Mouse (Mus musculus) T-helper 17 cell (primary cell): ENCODE measurements around the gene Trim71.

ENCODE experiments used
- in situ Hi-C, 2 experiments: fragments of 300-600 bp; cut with MboI, MseI; formaldehyde crosslinking; loops; 1 replicate in 1 of 2; 2 replicates in 1 of 2; pipeline ENCODE4 v1.15.1; 2025; ENCODE audit warnings: high pct_unique_total_duplicates in 2 of 2

The Trim71 gene

DNA sequence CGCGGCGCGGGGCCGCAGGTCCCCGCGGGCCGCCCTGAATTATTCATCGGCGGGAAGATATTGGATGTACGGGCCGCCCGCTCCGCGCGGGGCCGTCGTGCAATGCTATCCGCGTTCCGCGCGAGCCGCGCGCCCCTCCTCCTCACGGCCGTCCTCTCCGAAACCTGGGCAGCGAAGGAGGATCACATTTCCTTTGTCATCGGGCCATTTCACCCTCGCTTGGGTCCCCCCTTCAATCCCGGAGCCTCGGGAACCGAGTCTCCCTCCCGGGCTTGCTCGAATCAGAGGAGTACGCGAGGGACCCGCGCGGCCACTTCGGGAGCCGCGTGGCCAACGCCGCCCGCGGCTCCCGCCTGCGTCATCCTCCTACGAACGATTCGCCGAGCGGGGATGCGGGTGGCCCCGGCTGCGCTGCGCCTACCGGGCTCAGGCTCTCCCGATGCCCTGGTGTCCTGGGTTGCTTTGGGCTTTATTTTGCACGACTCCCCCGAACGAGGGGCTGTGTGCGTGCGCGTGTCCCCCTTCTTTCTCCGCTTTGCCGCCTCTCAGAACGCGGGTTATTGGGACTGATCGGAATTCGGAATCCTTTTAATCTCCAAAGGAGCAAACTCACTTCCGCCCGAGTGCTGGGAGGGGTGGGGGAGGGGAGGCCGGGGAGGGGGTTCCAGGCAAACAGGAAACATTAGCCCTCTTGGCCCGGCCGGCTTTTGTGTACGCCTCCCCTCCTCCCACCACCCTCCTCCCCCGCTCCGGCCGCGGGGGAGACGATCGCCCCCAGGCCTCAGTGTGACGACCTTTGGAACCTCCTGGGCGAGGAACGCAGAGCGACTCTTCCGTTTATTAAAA, at the start of gene Trim71:
Gene Trim71 (minus strand): TSS at position 609 of the 846 bp plus-strand sequence.
- in situ Hi-C loops = no loop called here

DNA sequence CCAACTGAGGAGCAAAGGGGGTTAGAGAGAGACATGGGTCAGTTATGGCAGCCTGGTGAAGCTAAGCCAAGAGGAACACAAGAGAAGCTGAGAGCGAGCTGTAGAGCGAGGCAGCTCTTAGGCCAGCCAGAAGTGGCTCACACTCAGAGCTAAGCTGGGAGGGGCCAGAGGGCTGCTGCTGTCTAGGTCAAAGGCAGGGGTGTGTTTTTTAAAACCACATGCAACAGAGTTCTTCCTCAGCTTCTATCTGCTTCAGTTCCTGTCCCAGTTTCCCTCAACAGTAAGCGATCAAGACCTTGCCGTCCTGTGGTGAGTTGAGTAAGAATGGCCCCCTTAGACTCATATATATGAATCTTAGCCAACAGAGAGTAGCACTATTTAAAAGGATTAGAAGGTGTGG, 48.9 kb upstream of the Trim71 start:
- in situ Hi-C loops = no loop called here

DNA sequence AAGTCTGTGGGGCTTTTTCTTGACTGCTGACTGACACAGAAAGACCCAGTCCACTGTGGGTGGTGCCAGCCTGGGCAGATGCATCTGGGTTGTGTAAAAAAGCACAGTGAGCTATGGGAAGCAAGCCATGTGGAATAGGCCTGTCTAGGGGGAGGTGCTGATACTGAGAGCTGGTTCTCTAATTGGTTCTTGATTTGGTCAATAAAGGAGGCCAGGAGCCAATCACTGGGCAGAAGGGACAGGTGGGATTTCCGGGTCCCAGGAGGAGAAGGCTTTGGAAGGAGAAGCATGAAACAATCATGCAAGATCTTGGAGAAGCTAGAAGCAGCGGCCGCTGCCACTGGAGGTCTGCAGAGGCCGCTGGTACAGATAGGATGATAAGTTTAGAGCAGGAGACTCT, 48.4 kb upstream of the Trim71 start:
- in situ Hi-C loops = no loop called here

DNA sequence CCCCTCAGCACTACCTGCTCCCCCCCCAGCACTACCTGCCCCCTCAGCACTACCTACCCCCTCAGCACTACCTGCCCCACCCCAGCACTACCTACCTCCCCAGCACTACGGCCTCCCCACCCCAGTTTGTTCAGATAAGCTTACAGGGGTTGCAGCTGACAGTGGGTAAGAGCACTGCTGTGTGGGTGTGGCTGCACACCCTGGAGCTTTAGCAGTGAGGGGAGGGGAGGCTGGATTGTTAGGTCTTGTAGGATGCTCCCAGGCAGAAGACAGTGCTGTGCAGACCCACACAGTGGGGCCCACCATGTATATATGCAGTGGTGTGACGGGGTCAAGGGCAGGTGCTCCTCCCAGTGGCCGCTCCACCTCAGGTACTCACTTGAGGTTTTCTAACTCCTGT, 46.1 kb upstream of the Trim71 start:
- in situ Hi-C loops = no loop called here

DNA sequence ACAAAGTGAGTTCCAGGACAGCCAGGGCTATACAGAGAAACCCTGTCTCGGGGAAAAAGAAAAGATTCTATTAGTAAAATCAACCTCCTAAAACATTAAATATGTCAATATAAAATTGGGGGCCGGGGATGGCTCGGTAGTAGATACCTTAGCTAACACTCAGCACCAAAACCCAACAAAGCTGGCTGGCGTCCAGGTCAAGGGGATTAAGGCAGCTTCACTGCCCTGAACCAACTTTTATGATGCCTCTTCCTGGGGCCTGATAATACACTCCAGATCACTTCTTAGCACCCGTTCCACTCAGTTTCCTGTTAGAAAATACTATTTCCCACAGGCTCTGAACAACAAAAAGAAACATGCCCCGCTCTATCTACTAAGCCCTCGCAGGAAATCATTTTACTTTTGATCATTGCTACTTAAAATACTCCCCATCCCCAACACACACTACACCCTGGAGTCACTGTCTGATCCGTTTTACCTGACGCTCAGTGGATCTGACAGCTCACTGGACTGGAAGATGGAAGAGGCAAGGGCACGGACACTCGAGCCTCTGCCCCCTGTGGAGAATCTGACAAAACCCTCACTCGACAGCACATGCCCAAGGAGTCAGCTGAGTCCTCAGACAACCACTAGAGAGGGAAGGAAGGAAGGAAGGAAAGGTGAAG, 39.8 kb upstream of the Trim71 start:
- in situ Hi-C loops = no loop called here

DNA sequence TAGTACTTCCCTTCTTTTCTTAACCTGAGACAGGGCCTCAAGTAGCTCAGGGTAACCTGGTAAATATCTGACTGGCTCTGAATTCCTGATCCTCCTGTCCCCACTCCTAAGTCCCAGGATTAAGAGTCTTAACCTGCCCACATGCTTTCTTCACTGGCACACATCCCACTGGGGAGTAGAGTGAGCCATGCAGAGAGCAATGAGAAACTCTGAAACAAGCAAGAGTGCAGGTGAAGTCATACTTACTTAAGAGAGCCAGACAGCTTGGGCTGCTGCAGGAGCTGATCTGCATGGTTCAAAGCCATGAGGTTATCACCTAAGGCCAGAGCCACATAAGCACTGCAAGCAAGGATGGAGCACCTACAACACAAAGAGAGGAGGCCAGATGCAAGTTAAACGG, 36.9 kb upstream of the Trim71 start:
- in situ Hi-C loops = no loop called here

DNA sequence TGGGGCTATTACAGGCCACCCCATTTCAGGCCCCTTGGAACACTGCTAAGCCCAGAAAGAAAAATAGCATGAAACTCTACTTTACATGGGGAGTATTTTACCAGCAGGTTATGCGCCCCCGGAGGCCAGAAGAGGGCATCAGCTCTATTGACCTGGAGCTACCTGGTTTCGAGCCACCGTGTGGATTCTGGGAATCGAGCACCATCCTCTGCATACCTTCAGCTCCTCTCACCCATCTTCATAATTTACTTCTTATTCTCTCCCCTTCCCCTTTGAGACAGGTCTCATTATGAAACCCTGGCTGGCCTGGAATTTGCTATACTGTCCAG, 20.8 kb upstream of the Trim71 start:
- in situ Hi-C loops = no loop called here

DNA sequence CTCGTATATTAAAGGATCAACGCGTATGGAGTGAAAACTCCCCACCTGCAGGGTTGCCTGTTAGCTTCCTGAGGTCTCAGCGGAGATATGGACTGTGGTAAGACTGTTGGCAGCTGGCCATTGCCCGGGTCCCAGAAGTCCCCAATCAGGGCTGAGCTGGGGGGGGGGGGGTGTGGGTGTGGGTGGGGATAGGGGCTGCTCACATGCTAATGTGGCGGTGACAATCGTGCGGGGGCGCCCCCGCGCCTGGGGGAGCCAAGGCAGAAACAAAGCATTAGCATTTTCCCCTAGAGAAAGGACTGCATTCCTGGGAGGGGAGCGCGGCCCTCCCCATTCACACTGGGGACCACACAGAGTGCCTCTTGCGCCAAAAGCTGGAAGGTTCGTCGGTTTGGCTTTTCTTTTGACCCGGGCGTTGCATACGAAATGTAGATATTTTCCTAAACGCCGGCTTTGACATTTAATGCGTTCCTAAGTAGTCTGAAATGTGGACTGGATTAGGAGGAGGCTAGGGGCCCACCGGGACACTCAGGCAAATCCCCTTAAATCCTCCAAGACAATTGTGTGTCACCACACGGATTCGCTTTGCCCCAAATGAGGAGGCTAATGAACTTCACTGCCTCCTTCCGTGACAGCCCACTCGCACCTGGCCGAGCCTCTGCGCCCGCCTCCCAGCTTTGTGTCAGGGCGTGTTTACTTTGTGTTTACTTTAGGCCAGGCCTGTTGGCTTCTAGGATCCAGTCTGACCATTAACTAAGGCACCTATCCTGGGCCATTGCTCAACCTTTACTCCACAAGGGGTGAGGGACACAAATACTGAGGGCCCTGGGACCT, 20.2 kb upstream of the Trim71 start:
- in situ Hi-C loops = loop anchor here (5.0 kb wide), 3 partner anchors 82 to 177 kb away; partner anchors contain the start of gene Ccr4 (in 2 of the 2)

DNA sequence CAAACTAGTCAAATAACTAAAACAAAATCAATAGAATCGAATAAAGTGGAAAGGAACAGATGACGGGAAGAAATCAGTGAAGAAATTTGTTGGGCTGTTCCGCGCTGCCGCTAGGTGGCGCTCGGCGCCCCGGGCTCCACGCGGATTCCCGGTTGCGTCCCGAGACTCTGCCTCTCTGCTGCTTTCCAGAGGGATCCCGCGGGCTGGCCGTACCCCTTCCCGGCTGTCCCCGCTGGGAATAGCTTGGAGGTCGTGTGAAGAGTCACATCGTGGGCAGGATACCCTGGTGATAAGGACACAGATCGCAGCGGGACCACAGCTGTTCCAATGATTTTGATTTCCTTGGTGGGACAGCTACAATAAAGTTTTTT, 19.6 kb upstream of the Trim71 start:
- in situ Hi-C loops = loop anchor here (5.0 kb wide), 3 partner anchors 81 to 176 kb away; partner anchors contain the start of gene Ccr4 (in 2 of the 2)

DNA sequence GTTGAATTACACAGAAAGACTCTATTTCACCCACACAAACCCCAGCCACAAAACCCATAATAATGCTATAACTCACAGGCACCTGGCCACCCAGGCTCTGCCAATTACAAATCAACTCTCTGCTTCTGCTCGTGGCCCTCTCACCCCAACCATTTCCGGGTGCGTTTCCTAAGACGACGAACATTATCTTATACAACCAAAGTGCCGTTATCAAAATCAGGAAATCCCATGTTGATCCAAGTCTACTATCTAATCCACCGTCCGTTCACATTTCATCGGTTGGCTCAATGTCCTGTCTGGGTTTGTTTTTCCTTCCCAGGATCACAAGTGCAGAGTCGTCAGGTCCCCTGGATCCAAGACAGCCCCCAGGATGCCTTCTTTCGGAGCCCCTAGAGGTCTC, 14.5 kb upstream of the Trim71 start:
- in situ Hi-C loops = no loop called here

DNA sequence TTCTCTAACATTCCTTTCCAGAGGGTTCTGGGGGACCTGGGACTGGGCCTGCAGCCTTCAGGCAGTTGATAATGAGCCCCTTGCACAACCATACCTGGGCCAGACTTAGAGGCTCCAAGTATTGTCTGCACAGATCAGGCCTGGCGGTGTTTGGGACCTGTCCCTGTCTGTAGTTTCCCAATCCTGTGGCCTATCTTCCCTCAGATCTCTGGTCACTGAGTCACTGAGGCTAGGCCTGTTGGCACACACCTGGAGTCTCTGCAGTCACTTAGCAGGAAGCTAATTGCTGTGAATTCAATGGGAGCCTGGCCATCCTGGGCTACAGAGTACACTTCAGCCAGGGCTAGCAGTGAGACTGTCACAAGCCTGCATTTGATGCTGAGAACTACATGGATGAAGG, 11.8 kb upstream of the Trim71 start:
- in situ Hi-C loops = no loop called here

DNA sequence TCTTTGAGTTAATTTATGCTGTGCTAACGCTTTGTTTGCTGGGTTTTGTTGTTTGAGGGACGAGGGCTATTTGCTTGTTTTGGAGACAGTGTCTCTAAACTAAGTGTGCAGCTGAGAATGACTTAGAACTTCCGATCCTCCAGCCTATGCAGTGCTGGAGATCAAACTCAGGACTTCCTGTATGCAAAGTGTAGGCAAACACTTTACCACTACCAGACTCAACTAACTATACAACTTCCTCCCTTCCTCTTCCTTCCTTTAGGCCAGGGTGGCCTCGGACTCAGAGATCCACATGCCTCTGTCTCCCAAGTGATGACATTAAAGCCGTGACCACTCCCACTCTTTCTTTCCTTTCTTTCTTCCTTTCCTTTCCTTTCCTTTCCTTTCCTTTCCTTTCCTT, 9.4 kb upstream of the Trim71 start:
- in situ Hi-C loops = no loop called here

DNA sequence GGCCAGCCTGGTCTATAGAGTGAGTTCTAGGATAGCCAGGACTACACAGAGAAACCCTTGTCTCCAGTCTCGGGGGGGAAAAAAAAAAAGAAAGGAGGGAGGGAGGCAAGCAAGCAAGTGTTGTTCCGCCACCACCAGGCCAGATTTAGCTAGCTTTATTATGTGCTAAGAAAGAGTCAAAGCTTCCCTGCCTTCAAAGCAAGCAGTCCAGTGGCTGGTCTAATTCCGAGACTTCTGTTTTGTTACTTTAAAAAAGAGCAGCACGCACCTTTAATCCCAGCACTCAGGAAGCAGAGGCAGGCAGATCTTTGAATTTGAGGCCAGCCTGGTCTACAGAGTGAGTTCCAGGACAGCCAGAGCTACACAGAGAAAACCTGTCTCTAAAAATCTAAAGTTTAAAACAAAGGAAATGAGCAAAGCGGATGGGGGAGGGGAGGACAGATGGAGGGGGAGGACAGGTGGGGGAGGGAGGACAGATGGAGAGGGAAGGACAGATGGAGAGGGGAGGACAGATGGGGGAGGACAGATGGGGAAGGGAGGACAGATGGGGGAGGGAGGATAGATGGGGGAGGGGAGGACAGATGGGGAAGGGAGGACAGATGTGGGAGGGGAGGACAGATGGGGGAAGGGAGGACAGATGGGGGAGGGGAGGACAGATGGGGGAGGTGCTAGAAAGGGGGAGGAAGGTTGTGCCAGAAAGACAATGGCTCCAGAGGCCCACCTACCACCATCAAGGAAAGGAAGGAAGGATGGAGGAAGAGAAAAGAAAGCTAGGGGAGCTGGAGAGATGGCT, 4.7 kb upstream of the Trim71 start:
- in situ Hi-C loops = loop anchor here in 1 of 2 experiments (5.0 kb wide), 1 partner anchor 542 kb away; no protein-coding TSS in a partner anchor

DNA sequence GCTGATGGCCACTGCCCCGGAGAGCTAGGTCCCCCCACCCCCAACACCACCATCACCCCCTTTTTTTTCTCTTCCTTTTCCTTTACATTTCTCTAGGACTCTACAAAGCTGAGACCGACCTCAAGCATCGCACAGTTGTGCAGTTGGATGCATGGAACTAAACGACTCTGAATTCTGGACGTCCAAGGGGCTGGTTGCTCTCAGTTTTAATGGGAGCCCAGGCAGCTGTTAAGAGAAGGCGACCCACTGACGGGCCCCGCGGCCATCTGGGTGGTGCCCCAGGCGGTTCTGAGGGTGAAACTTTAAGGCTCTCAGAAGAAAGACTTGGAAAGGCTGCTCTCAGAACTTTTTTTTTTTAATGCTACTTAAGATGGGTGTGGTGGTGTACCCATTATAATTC, 498 bp upstream of the Trim71 start:
- in situ Hi-C loops = loop anchor here in 1 of 2 experiments (5.0 kb wide), 1 partner anchor 537 kb away; no protein-coding TSS in a partner anchor

DNA sequence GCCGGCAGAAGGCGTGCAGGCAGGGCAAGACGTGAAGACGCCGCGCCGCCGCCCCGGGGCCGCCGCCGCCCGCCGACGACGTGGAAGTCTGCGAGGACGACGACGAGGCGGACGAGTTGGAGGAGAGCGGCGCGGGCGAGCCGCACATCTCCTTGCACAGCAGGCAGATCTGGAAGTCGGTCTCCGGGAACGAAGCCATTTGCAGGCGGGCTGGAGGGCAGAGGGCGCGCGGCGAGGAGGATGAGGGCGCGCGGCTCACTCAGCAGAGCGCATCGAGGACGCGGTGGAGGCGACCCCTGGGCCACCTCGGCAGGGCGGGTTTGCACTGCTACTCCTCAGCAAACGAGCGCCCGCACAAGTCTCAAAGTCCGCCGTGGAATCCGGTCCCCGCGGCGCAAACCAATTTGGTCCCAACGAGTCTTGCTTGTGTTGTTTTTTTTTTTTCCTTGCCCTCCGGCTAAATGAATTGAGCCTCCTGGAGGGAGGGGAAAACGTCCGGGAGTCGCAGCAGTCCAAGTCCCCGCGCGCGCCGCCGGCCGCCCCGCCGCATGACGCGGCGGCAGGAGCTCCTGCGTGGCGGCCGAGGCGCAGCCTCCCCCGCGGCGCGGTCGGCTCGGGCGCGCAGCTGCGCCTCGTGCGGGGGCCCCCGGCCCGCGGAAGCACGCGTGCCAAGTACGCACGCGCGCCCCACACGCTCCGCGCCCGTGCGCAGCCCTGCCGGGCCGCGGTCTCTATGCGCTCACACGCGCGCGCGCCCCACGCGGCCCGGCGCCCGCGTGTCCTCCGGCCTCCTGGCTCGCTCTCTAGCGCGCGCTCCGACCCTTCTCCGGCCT, 1.0 kb downstream of the Trim71 start:
- in situ Hi-C loops = no loop called here

DNA sequence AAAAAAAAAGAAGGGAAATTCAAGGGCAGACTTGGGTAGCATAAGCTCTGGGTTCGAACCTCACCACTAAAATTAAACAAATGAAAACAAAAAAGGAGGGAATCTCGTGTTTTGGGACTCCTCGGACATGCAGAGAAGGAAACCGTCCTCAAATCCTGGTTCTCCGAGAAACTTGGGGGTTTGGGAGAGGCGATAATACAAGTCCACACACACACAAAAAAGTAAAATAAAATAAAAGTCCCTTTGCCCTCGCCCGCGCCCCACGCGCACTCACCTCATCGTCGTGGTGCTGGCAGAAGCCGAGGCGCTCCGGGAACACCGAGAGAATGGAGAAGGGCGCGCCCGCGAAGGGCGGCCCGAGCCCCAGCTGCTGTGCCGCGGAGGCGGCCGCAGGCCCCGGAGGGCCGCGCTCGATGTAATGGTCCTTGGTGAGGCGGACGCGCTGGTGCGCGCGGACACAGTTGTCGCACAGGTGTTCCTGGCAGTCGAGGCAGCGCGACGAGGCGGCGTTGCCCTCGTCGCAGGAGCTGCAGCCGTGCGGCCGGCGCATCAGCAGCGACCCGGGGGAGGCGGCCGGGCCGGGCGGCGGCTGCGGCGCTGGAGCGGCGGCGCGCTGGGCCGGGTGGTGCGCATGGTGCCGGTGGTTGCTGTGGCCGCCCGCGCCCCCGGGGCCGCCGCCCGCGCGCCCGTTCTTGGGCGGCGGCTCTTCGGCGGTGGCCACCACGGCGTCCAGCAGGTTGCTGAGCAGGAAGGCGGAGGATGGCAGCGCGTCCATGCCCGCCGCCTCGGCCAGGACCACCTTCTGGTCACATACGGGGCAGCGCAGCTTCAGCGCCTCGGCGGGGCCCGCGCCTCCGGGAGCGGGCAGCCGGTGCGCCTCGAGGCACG, 1.9 kb downstream of the Trim71 start:
- in situ Hi-C loops = no loop called here

DNA sequence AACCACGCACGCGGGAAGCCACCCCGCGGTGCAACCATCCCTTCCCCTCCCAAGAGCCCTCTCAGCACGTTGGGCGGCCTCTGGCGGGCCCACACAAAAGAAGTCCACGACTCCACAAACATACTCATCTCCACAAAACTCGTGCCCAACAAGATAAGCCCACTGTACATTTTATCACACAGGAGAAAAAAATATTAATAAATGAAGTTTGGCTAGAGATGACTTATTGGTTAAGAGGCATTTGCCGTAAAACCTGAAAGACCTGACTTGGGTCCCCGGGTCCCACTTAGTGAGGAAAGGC, 2.5 kb downstream of the Trim71 start:
- in situ Hi-C loops = no loop called here

DNA sequence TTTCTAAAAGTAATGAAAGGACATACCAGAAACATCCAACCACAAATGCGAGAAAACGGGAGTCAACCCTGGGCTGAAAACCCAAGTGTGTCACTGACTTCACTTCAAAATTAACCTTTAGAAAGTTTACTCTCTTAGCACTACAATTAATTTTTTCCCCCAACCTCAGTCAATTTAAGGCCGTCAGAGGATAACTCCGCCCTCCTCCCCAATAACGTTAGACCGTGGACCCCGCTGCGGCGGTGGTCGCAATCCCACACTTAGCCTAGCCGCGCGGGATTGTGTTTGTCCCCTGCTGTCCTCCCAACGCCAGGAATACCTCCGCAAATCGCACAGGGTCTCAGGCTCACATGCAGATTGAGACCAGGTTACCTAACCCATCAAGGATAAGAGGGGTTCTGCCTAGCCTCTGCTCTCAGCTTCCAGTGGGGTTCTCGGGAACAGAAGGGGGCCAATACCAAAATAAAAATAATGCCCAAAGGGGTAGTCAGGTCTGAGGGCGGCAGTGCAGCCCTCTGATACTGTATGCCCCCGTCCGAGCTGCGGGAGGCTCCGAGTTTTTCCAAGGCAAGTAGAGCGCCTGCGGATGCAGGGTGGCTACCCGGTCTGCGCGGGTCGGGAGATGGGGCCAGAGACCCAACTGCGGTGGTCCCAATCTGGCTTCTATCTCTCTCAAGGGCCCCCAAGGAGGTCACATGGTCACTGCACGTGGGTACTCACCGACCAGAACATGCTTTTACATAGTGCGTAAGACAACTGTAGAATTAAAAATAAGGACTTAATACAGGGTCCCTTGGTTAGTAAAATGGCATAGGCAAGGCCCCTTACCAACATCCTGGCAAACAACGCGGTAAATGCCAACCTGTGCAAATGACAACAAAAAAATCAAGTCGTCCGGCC, 3.1 kb downstream of the Trim71 start:
- in situ Hi-C loops = no loop called here

DNA sequence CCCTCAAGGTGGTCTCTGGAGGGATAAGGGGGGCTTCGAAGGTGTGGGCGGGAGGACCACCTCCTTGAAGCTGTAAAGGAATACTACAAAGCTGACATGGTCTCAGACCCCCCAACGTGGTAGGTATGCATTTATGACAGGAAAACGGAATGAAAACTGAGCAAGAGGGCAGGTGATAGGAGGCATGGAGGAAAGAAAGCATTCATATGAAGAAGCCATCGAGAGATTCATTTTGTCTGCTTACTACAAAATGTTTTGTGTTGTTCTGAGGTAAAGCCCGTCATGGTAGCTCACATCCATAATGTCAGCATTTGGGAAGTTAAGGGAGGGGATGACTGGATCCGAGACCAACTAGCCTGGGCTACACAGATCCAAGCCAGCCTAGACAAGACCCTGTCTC, 4.0 kb downstream of the Trim71 start:
- in situ Hi-C loops = no loop called here
